Mouse (Mus musculus): ENCODE measurements around the gene Serpinb13.

DNA sequence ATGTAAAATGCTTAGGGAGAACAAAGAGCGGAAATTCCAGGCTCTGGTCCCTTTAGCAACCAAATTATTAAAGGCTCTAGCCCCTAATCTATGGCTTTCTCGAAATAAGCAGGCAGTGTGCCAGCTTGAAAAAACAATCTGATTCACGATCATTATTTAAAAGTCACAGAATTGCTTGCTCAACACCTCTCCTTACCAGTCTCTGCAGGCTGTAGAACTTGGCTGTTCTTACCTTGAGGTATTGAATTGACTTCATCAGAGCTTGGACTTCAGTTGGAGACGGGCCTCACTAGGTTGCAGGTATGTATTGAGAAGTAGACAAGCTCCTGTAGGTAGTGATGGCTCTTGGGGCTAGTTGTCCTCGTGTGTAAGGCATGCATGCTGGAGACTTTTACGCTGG, 46.5 kb upstream of the Serpinb13 start, which contains the start of gene Serpinb12:
- TF ChIP-seq EP300 (IDR thresholded peaks at IDR 0.05; ENCODE audit: low read depth) = no peak
- TF ChIP-seq CTCF (IDR thresholded peaks at IDR 0.05; ENCODE audit: low read depth) = no peak

Measured in heart, postnatal 0 days (tissue).